Comparison of ENCODE assay signal across 12 mouse cellular contexts in genomic region chr2:162282121-162282520, GRCm38 (mm10).
A peak's percentile ranks its signal among the peaks of the same experiment; 100 is the strongest.
DNase-seq lines count a peak whose midpoint lies in the region; ATAC-seq and TF ChIP-seq lines count a peak whose summit lies in the region.
"Had no signal": no experiment of that assay in that cellular context is flagged by ENCODE, and none has a peak within 500 bp of the region (broad histone marks: within the 10 kb centered on the region; RNA-seq: fewer than 3 reads in every experiment).

No protein-coding gene starts in this region.

- peak; percentile 18 for DNase-seq in neural tube, embryonic 11.5 days (ENCODE audit: low spot score)
- DNase-seq in neural tube, embryonic 10.5 days (ENCODE audit: extremely low spot score, low spot score), result no peak
- DNase-seq in midbrain, embryonic 10.5 days (ENCODE audit: low spot score), result peak; percentile 15
- DNase-seq in retina, postnatal 7 days (ENCODE audit: low read depth, low spot score), result peak; percentile 8
- no peak for DNase-seq in thymus, adult 2 months
- DNase-seq in heart, postnatal 10 days, result no peak
- DNase-seq: heart, adult 11 months had no signal

- no peaks in the 10 kb centered on the region for H3K4me1 ChIP-seq in neural tube, embryonic 11.5 days (ENCODE audit: control insufficient read depth, insufficient read depth, low read length)
- H3K4me1 ChIP-seq in forebrain, embryonic 13.5 days, result peaks cover 26% of the 10 kb centered on the region
- peaks cover 9% of the 10 kb centered on the region for H3K4me1 ChIP-seq in midbrain, embryonic 10.5 days
- no peaks in the 10 kb centered on the region for H3K4me1 ChIP-seq in thymus, adult 2 months (replicated peaks; ENCODE audit: control insufficient read depth, insufficient read depth, low read length)
- H3K4me1 ChIP-seq: lung, embryonic 15.5 days had no signal

- H3K9me3 ChIP-seq in neural tube, embryonic 11.5 days (ENCODE audit: control insufficient read depth, low read length), result no peaks in the 10 kb centered on the region
- H3K9me3 ChIP-seq in forebrain, embryonic 13.5 days (replicated peaks), result no peaks in the 10 kb centered on the region
- no peaks in the 10 kb centered on the region for H3K9me3 ChIP-seq in midbrain, embryonic 10.5 days (replicated peaks)
- H3K9me3 ChIP-seq: lung, embryonic 15.5 days had no signal

- no peak overlapping the region for H3K27ac ChIP-seq in neural tube, embryonic 11.5 days (ENCODE audit: low read depth, low read length)
- H3K27ac ChIP-seq in forebrain, embryonic 13.5 days, result peak overlapping the region; percentile 73
- H3K27ac ChIP-seq in midbrain, embryonic 10.5 days (replicated peaks), result no peak overlapping the region
- H3K27ac ChIP-seq in thymus, adult 2 months (ENCODE audit: control insufficient read depth, insufficient read depth, low read length), result no peak overlapping the region
- H3K27ac ChIP-seq: layer of hippocampus, adult 2 months; lung, embryonic 15.5 days had no signal

- TF ChIP-seq CTCF in thymus, adult 2 months (IDR thresholded peaks at IDR 0.05; ENCODE audit: borderline replicate concordance, control insufficient read depth, extremely low read depth, insufficient read depth, low read length, poor library complexity), result no peak

- no peak for TF ChIP-seq POLR2A in thymus, adult 2 months (IDR thresholded peaks at IDR 0.05; ENCODE audit: control insufficient read depth, extremely low read depth, insufficient read depth, low read length, poor library complexity)

- H3K4me2 ChIP-seq in neural tube, embryonic 11.5 days (ENCODE audit: low read depth), result no peak overlapping the region
- peak overlapping the region; percentile 20 for H3K4me2 ChIP-seq in forebrain, embryonic 13.5 days
- H3K4me2 ChIP-seq: lung, embryonic 15.5 days had no signal

- 43% methylated on average over 10 of the region's 10 CpGs for WGBS in neural tube, embryonic 11.5 days
- WGBS in forebrain, embryonic 13.5 days, result 4% methylated on average over 10 of the region's 10 CpGs
- WGBS in midbrain, embryonic 10.5 days, result 67% methylated on average over 10 of the region's 10 CpGs
- WGBS in thymus, adult 2 months, result 78% methylated on average over 10 of the region's 10 CpGs

- no peak overlapping the region for H3K4me3 ChIP-seq in neural tube, embryonic 11.5 days (ENCODE audit: low read depth, low read length)
- no peak overlapping the region for H3K4me3 ChIP-seq in forebrain, embryonic 13.5 days
- no peak overlapping the region for H3K4me3 ChIP-seq in midbrain, embryonic 10.5 days
- no peak overlapping the region for H3K4me3 ChIP-seq in thymus, adult 2 months (ENCODE audit: control insufficient read depth, insufficient read depth, low read length)
- H3K4me3 ChIP-seq: layer of hippocampus, adult 2 months; lung, embryonic 15.5 days; myocyte had no signal

- intact Hi-C loops in heart, postnatal 10 days (cut with DNase I), result no loop called here

- H3K9ac ChIP-seq in neural tube, embryonic 11.5 days (ENCODE audit: low read length), result no peak overlapping the region
- H3K9ac ChIP-seq in forebrain, embryonic 13.5 days, result no peak overlapping the region
- H3K9ac ChIP-seq: lung, embryonic 15.5 days had no signal

- H3K36me3 ChIP-seq in neural tube, embryonic 11.5 days (ENCODE audit: control insufficient read depth, insufficient read depth, low read length), result no peaks in the 10 kb centered on the region
- H3K36me3 ChIP-seq in forebrain, embryonic 13.5 days (ENCODE audit: poor library complexity, severe bottlenecking), result no peaks in the 10 kb centered on the region
- H3K36me3 ChIP-seq in midbrain, embryonic 10.5 days, result no peaks in the 10 kb centered on the region
- H3K36me3 ChIP-seq in thymus, adult 2 months (ENCODE audit: control insufficient read depth, insufficient read depth, low read length), result no peaks in the 10 kb centered on the region
- H3K36me3 ChIP-seq: lung, embryonic 15.5 days had no signal

- H3K27me3 ChIP-seq in neural tube, embryonic 11.5 days (ENCODE audit: control insufficient read depth, insufficient read depth, low read length), result no peaks in the 10 kb centered on the region
- H3K27me3 ChIP-seq in forebrain, embryonic 13.5 days, result no peaks in the 10 kb centered on the region
- no peaks in the 10 kb centered on the region for H3K27me3 ChIP-seq in midbrain, embryonic 10.5 days (ENCODE audit: low read depth, poor library complexity, severe bottlenecking)
- H3K27me3 ChIP-seq in thymus, adult 2 months (ENCODE audit: control insufficient read depth, insufficient read depth, low read length), result no peaks in the 10 kb centered on the region
- H3K27me3 ChIP-seq: lung, embryonic 15.5 days had no signal

- ATAC-seq in neural tube, embryonic 11.5 days (ENCODE audit: insufficient read depth, low FRiP score, low TSS enrichment), result peak; percentile 64
- peak; percentile 93 for ATAC-seq in forebrain, embryonic 13.5 days
- ATAC-seq in CD4-positive, CD25-positive, alpha-beta regulatory T cell, adult 4 months, result no peak

Comparison
In these comparisons a context has a peak if more than half of its experiments do, and no peak if none do; other contexts are left out.
1. DNase-seq: peak in neural tube, embryonic 11.5 days (single experiment), midbrain, embryonic 10.5 days (single experiment) and retina, postnatal 7 days (single experiment); none in neural tube, embryonic 10.5 days (single experiment), thymus, adult 2 months (single experiment) and heart, postnatal 10 days (0 of 2).